Mouse (Mus musculus) kidney, adult 9 months (tissue): ENCODE data around the gene Cdc14b.

ENCODE experiments used
- DNase-seq: peaks from one replicate; pipeline ENCODE4 v3.0.0; 2022

Gene Cdc14b

GRCm38 (mm10) chr13:64233139-64233538, 42.0 kb downstream of the Cdc14b start:
- no peak for DNase-seq

- DNase-seq, result no peak
These were observed 48.4 kb downstream of the Cdc14b start for GRCm38 (mm10) chr13:64226725-64227124.

GRCm38 (mm10) chr13:64225738-64226137, 49.4 kb downstream of the Cdc14b start:
- DNase-seq, result no peak

- no peak for DNase-seq
These were observed 60.2 kb downstream of the Cdc14b start for GRCm38 (mm10) chr13:64214891-64215290.

GRCm38 (mm10) chr13:64211995-64212603, 63.0 kb downstream of the Cdc14b start:
- DNase-seq, result no peak

- DNase-seq, result no peak
These were observed 66.9 kb downstream of the Cdc14b start for GRCm38 (mm10) chr13:64208146-64208545.

GRCm38 (mm10) chr13:64205186-64205585, 69.9 kb downstream of the Cdc14b start:
- no peak for DNase-seq

- DNase-seq, result peak; percentile 63
These were observed 70.4 kb downstream of the Cdc14b start for GRCm38 (mm10) chr13:64204726-64205125.

- DNase-seq, result no peak
These were observed 74.2 kb downstream of the Cdc14b start for GRCm38 (mm10) chr13:64200911-64201310.

- no peak for DNase-seq
These were observed 76.8 kb downstream of the Cdc14b start for GRCm38 (mm10) chr13:64198310-64198709.

GRCm38 (mm10) chr13:64197899-64198298, 77.2 kb downstream of the Cdc14b start:
- no peak for DNase-seq

- DNase-seq, result no peak
These were observed 88.0 kb downstream of the Cdc14b start for GRCm38 (mm10) chr13:64187065-64187464.

- DNase-seq, result no peak
These were observed 88.6 kb downstream of the Cdc14b start for GRCm38 (mm10) chr13:64186516-64186915.

- no peak for DNase-seq
These were observed 89.5 kb downstream of the Cdc14b start for GRCm38 (mm10) chr13:64185586-64185985.

- no peak for DNase-seq
These were observed 89.9 kb downstream of the Cdc14b start for GRCm38 (mm10) chr13:64185176-64185575.

- DNase-seq, result no peak
These were observed 90.7 kb downstream of the Cdc14b start for GRCm38 (mm10) chr13:64184361-64184760.

GRCm38 (mm10) chr13:64183583-64183982, 91.5 kb downstream of the Cdc14b start:
- peak; percentile 24 for DNase-seq

GRCm38 (mm10) chr13:64182091-64182490, 93.0 kb downstream of the Cdc14b start:
- no peak for DNase-seq

GRCm38 (mm10) chr13:64180888-64181287, 94.2 kb downstream of the Cdc14b start:
- DNase-seq, result peak; percentile 90

GRCm38 (mm10) chr13:64180300-64180699, 94.8 kb downstream of the Cdc14b start:
- DNase-seq, result no peak

- DNase-seq, result no peak
These were observed 96.1 kb downstream of the Cdc14b start for GRCm38 (mm10) chr13:64178746-64179652.

- no peak for DNase-seq
These were observed 97.1 kb downstream of the Cdc14b start for GRCm38 (mm10) chr13:64178000-64178399.

- DNase-seq, result no peak
These were observed 105.3 kb downstream of the Cdc14b start for GRCm38 (mm10) chr13:64169746-64170145.

GRCm38 (mm10) chr13:64163147-64163715, 111.9 kb downstream of the Cdc14b start:
- DNase-seq, result peak; percentile 50
